Mouse (Mus musculus) heart, postnatal 4 days (tissue): ENCODE results near the gene Ift122. TPM values are rescaled to one million over a fixed set of nuclear protein-coding genes. Genes with fewer than 3 reads are reported as not detected.
A peak's percentile ranks its signal among the peaks of the same experiment; 100 is the strongest.

ENCODE experiments used
- DNase-seq: peaks from one replicate; pipeline ENCODE4 v3.0.0; 2021
- total RNA-seq, 2 experiments: library from RNA; stranded (reverse); gene quantifications; 2 replicates each; pipeline ENCODE4 v1.2.3; 2021

The Ift122 gene
- total RNA-seq, 2 experiments from 2014 or later: 16.3 to 17.6 TPM

DNA sequence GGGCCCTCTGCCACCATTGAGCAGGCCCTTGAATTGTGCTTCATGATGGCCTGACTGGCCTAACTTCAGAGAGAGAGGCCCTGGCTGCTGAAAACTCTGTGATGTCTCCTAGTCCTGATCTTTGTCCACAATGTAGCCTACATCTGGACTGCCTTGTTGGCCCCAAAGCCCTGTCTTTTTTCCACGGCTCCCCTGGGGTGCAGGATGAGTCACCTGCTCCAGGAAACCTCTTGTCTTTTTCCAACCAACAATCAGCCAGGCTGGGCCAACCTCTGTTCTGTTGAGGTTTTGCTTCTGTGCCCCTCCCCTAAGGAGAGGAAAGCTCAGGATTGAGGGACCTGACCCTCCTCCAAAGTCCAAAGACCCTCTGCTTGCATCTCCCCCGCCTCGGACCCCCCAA lies 108.5 kb downstream of the Ift122 start:
- no peak for DNase-seq

GRCm38 (mm10) chr6:115962439-115963085 lies 109.3 kb downstream of the Ift122 start:
- DNase-seq: peak; percentile 63

DNA sequence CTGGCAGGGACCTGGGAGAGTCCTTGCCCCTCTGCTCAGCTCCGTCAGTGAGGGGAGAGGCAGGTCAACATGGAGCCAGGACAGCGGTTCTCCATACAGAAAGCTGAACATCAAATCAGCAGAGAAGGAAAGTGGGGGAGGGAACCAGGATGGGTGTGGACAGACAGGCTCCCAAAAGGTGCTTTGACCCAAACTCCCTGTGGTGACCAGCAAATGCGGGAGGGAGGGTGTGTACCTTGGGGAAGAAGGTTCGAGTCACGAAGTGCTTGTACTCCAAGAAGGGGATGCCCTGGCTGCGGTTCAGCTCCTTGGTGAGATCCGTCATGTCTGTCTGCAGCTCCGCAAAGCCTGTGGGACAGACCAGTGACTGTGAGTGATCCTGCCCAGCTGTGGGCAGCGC lies 110.4 kb downstream of the Ift122 start:
- DNase-seq: no peak

DNA sequence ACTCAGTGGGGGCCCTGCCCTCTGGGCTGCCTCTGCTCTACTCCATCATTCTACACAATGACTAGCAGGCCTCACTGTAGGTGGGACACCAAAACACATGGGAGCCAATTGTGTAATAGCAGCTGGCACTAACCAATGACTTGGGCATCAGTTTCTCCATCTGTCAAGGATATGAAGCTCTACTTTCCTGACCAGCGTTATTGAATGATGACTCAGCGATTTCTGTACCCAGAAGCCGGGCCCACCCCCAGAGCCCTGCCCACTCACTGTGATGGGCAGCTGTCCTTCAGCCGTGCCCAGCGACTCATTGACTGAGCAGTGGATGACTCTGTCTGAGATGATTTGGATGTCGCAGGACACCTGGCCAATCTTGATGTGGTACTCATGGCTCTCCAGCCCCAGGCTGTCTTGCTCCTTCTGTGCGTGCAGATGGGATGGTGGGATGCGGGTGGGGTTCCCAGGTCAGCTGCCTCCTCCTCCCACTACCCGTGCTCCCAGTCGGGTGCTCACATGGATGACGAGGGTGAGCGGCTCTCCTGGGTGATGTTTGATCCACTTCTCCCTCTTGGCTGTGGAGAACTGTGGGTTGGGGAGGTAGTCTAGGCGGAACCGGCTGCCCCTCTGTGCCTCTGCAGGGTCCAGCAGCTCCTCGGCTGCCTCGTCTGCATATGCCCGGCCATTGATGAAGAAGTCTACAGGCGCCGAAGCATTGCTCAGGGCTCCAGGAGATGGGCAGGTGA lies 113.1 kb downstream of the Ift122 start:
- DNase-seq: no peak

DNA sequence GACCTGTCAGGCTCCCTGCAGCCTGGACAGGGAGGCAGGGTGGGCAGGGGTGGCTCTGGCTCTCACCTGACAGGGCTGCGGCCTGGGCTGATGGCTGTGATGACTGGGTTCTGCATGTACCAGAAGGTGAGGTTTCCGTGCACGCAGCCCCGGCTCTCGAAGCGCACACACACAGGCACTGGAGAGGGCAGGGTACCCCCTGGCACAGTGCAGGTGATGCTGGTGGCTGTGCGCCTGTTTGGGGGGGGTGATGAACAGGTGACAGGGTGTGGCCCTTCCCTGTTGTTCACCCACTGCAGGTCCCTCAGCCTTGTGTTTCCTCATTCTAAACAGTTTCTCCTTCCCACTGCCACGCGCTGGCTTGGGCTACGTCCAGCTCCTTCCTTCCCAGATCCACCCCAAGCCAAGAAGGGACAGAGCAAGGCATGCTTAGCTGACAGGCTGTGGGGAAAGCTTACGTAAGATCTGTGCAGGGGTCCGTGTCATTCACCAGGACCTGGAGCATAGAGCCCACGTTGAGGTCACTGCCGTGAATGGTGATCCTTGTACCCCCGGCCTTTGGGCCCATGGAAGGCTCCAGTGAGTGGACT lies 114.1 kb downstream of the Ift122 start:
- DNase-seq: no peak

GRCm38 (mm10) chr6:115968086-115968485 lies 114.8 kb downstream of the Ift122 start:
- DNase-seq: no peak

- no peak for DNase-seq
Observed at GRCm38 (mm10) chr6:115968700-115969099, 115.4 kb downstream of the Ift122 start.

DNA sequence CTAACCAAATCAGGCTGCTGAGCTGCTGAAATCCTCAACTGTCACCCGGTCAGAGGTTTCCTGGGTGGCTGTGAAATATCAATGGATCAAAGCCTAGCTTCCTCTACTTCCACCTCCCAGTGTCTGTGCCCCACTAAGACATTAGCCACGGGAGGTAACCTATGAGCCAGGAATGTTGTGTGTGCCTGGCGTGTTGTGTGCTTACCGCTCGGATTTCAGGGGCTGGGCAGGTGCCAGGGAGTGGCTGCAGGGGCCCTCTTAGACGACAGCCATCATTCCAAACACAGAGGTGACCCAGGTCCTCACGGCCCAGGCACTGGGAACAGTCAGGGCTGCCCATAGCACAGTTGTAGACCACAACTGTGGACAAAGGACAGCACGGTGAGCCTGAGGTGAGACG lies 115.8 kb downstream of the Ift122 start:
- no peak for DNase-seq

- DNase-seq: no peak
Observed at GRCm38 (mm10) chr6:115969952-115970351, 116.7 kb downstream of the Ift122 start.

GRCm38 (mm10) chr6:115971273-115972060 lies 118.2 kb downstream of the Ift122 start:
- no peak for DNase-seq

- no peak for DNase-seq
Observed at GRCm38 (mm10) chr6:115972083-115972764, 119.0 kb downstream of the Ift122 start.

DNA sequence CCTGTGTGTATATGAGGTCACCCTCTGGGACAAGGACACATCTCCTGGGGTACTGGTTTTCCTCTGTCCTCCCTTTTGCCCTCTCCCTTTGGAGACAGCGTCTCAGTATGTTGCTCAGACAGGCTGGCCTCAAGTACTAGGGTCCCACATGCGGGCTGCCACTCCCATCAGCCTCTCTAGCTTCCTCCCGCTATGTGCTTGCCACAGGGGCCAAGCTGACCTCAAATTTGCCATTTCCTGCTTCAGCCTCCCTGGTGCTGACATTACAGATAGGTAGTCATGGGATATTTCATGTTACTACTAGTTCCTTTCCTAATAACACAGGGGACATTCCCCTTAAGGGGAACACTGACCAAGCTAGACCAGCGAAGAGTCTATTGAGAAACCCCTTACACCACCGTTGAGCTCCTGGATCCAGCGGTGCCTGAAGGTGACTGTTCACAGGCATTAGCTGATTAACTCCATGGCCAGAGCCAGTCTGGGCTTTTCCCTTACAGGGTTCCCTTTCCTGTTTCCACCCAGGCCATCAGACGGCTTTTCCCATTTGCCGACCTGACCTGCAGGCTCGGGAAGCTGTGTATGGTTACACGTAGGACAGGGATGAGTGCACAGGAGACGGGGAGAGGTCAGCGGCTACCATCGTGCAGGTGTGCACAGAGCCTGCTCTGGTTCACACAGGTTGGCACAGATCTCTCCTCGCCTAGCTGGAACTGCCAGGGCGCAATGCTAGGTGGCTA lies 120.0 kb downstream of the Ift122 start:
- no peak for DNase-seq

DNA sequence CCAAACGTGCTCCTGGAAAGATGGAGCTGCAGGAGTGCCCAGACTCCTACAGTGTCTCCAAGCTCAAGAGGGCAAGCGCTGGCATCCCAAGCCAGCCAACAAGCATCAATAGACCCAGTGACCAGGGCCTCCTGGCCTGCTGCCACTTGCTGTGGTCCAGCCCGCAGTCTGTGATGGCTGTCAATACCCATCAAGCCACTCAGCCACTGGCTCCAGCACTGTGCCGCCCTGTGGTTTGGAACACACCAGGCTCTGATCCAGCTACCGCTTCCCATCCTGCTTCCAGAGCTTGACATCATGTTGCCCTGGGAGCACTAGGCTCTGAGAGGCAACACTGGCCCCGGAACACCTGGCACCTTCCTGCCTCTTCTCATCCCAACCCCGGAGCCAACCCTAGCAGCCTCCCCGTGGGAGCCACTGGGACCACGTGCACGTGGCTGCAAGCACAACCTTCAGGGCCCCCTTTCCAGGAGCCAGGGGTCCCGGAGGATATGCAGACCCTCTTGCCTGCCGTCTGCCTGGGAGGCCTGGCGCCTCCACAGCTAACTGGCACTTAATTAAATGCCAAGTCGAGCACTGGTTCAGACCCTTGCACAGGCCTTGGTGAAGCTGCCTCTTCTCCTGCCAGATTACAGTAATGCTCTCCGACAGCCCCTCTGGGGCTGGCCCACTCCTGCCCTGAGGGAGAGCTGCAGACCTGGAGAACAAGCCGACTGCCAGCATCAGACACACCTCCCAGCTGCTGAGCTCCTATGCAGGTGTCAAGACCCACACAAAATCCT lies 120.8 kb downstream of the Ift122 start:
- DNase-seq: no peak

- no peak for DNase-seq
Observed at GRCm38 (mm10) chr6:115975606-115976005, 122.3 kb downstream of the Ift122 start.

Other genes with a start within 250 kb of the Ift122 start
- 100 to 1,000 TPM; 128 to 142 TPM for gene Raf1, start 176.8 kb upstream of the Ift122 start, total RNA-seq
- gene Tmem40, start 91.1 kb upstream of the Ift122 start, total RNA-seq: under 1 TPM in 1 of 2 experiments, not detected in 1; 0.54 TPM
- 10 to 100 TPM; 74.1 to 74.2 TPM for gene Cand2, start 78.9 kb upstream of the Ift122 start, total RNA-seq
- 1,000 to 10,000 TPM; 1,006 to 1,007 TPM for gene Rpl32, start 44.7 kb upstream of the Ift122 start, total RNA-seq
- under 1 TPM; 0.88 to 0.90 TPM for gene Efcab12, start 15.1 kb upstream of the Ift122 start, total RNA-seq
- gene Mbd4, start 99 bp upstream of the Ift122 start, total RNA-seq: 1 to 10 TPM; 3.4 to 3.8 TPM
- gene Rho, start 78.3 kb downstream of the Ift122 start, total RNA-seq: under 1 TPM; 0.24 to 0.34 TPM
- gene H1foo, start 91.5 kb downstream of the Ift122 start, total RNA-seq: not detected
- 100 to 1,000 TPM; 191 to 208 TPM for gene Plxnd1, start 141.5 kb downstream of the Ift122 start, total RNA-seq